Mouse (Mus musculus): ENCODE measurements around the gene Tgif1. TPM values are rescaled to one million over a fixed set of nuclear protein-coding genes. Genes with fewer than 3 reads are reported as not detected.

Gene Tgif1
- total RNA-seq, 2 experiments from 2014 or later, result 42.5 to 58.2 TPM

DNA sequence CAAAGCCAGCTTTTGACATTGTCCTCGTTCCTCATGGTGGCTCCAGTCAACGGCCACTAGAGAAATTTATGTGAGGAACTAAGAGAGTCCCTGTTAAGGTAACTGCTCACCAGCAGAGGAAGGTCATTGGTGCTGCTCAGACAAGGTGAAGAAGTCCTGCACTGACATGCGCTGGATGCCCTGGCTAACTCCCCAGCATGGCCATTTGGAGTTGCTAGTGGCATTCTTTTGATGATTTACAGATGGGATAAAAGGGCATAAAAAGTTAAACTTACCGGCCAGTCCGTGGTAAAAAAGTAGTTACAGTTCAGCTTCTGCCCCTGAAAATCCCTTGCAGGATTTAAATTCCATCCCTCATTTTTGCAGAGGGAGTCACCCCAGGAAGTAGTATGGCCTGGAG is 42.6 kb downstream of the Tgif1 start:
- no peak for DNase-seq (ENCODE audit: low spot score in 2 of 2)

DNA sequence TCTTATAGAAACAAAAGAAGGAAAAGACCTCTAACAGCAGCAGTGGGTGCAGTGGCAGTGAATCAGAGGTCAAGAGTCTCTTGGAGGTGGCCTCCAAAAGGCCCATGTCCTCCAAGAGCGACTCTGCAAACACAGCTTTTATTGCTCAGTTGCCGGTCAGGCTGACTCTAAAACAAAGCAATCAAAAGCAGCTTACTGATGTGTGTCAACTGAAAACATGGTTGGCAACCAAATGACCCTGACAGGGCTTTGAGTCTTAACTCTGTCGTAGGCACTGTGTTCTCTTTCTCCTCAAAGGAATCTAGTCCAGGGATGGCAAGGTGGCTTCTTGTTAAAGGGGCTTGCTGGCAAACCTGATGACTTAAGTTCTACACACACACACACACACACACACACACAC is 43.6 kb downstream of the Tgif1 start:
- no peak for DNase-seq (ENCODE audit: low spot score in 2 of 2)

DNA sequence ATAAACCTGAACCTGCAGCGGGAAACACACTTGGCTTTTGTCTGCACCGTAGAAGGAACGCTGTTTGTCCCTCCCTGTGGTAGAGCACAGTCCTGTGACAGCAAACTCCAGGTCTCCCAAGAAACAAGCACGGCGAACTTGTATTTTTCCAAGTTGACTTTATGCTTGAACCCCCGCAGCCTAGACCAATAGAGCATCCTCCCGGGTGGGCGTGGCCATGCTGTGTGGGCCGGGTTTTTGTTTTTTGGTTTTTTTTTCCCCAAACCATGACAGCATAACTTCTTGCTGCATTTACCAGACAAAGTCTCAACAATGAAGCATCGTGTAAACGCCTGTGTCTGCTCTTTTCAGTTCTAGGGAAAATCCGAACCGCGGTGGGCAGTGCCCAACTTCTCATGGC is 44.5 kb downstream of the Tgif1 start:
- peak; percentile 43 to 56 for DNase-seq (ENCODE audit: low spot score in 2 of 2)

DNA sequence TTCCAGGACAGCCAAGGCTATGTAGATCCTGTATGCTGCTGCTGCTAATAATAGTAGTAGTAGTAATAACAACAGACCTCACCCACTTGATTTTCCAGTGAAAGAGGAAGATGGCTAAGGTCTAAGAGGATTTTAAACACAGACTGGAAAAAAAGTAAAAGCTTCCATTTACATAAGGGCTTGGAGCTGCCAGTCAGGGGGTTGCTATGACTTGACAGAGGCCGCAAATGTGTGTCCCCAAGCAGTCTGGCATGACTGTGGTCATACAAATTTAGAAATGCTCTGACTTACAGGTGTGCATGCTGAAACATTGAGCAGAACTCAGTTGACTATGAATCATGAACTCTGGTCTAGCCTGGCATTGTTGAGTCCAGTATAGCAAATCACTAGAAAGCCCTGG is 45.5 kb downstream of the Tgif1 start:
- no peak for DNase-seq (ENCODE audit: low spot score in 2 of 2)

DNA sequence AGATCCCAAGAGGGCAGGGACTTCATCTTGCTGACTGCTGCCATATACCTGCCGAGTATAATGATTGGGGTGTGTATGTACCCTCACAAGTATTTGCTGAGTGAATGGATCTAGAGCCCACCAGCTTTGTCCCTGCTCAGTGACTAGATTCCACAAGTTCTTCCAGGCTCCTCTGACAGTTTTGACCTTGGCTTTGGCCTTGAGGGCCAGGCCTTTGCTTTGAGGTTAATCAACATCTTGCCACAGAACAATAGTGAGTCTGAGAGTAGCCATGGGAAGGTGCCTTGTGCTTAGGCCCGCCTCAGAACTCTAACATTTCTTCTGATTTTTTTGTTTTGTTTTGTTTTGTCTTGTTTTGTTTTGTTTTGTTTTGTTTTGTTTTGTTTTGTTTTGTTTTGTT is 46.7 kb downstream of the Tgif1 start:
- DNase-seq (ENCODE audit: low spot score in 2 of 2), result no peak

DNA sequence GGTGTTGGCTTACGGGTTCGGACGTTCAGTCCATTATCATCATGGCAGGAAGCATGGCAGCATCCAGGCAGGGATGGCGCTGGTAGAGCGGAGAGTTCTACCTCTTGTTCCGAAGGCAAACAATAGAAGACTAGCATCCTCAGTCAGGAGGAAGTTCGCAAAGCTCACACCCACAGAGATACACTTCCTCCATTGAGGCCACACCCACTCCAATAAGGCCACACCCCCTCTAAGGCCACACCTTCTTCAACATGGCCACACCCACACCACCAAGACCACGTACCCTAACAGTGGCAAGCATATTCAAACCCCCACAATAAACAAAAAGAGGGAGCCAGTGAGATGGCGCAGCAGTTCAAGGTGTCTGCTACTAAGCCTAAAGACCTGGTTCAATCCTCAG is 47.5 kb downstream of the Tgif1 start:
- DNase-seq (ENCODE audit: low spot score in 2 of 2), result no peak

DNA sequence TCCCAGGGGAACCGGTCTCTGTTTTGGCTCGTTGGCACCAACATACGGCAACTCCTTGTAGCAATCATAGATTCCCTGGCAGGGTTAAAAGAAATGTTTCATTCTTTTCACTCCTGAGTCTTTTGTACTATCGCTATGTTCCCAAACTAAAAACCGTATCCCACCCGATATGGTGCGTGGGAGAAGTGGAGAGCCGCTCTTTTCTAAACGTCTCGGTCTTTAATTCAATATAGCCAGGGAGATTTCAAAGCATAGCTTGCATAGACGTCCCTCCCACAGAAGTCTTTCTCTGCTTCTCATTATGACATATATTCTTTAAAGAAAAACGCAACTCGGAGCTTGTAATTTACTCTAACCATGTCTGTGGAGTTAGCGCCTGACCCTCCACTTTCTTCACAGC is 51.3 kb downstream of the Tgif1 start:
- DNase-seq (ENCODE audit: low spot score in 2 of 2), result no peak

DNA sequence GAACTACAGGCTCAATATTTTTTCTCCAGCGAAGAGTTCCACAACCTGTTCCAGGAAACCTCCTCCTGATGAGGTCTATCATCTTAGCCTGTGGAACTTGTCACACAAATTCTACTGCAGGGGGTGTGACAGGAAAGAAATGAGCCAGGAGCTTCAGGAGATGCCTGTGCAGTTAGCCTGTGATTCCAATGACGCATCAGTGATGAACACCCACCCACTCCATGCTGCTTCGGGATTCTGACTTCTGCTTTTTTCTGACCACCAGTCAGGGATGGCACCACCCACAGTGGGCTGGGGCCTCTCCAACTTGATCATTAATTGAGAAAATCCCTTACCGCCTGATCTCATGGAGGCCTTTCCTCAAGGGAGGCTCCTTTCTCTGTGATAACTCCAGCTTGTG is 54.1 kb downstream of the Tgif1 start:
- DNase-seq (ENCODE audit: low spot score in 2 of 2), result no peak

DNA sequence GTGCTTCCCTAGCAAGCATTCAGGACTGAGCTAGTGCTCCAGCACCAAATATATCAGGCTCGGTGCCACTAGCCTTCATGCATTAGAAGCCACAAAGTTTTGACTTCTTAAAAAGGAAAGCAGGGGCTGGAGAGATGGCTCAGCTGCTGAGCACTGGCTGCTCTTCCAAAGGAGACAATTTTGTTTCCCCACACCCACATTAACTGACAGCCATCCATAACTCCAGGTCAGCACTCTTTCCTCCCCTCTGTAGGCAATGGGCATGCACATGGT is 55.6 kb downstream of the Tgif1 start:
- DNase-seq (ENCODE audit: low spot score in 2 of 2), result no peak

DNA sequence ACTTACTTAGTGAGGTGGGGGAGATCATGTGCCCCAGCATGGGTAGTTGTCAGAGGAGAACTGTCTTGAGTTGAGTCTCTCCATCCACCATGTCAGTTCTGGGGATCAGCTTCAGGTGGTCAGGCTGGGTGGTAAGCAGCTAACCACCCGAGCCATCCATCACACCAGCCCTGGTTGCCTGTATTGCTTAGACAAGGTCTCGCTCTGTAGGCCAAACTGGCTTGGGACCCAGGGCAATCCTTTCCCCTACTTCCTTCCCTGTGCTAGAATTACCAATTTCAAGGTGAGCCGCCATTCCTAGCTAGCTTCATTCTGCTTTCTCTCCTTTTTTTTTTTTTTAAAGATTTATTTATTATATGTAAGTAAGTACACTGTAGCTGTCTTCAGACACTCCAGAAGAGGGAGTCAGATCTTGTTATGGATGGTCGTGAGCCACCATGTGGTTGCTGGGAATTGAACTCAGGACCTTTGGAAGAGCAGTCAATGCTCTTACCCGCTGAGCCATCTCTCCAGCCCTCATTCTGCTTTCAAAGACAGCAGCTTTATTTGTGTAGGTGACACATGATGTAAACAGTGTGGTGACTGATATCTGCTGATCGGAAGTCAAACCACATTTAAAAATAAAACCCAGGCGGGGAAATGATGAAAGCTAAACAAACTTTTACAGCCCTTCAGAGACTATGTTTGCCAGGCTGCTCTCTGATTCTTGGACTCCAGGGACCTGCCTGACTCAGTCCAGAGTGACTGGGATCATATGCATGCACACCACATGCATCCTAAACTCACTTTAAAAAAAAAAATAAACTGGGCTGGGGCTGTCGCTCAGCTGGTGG is 56.2 kb downstream of the Tgif1 start:
- DNase-seq (ENCODE audit: low spot score in 2 of 2), result no peak

DNA sequence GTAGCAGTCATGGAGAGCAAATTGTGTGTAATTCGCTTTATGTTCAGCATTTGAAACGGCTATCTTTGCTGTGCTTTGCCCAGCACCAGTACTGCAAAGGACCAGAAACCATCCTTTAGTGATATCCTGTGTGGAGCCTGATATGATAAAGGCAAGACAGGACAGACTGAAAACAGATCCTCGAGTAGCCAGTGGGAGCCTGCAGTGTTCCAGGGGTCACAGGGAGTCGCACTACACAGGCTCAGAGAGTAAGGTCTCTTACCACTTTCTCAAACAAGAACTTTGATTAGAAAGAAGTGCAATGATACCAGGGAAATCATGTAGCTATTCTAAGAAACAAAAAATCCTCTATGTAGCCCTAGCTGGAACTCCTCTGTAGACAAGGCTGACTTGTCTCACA is 58.1 kb downstream of the Tgif1 start:
- no peak for DNase-seq (ENCODE audit: low spot score in 2 of 2)

DNA sequence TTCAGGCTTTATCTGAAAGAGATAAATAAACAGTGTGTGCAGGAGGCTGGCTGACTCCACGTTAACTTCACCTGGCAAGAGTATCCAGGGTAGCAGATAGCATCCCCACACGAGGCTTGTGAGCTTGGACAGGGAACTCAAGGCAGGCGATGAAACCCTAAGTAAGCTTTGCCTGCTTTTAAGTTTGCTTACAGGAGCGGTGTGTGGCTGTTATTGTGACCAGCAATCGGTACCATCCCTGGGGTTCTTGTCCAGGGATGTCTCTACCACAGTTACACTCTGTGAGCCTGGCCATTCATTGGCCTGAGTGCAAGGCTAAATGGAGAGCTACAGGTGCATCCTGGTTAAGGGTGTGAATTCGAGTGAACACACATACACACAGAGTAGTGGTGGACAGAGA is 58.6 kb downstream of the Tgif1 start:
- no peak for DNase-seq (ENCODE audit: low spot score in 2 of 2)

DNA sequence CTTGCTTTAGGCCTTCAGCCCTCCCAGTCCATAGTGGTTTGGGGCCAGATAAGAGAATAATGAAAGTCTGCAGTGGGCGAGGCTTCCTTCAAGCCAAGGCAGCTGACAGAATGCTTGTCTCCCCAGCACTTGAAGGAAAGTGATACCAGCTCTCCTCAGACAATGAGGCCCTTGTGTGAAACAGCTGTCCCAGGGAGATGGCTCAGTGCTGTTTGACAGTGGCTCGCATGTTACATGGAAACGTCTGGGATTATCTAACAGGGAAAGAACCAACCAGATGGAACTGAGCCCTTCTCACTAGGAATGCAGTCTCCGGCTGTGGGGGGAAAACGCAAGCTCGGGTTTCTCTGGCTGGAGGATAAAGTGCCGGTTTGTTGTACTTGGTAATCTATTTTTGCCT is 59.1 kb downstream of the Tgif1 start:
- no peak for DNase-seq (ENCODE audit: low spot score in 2 of 2)

Small RNA genes within 50 kb of the gene (microRNA-seq; reads per million reads assigned to microRNA genes)
- gene Mir1195 (ENCODE audit: borderline number of aligned reads in 2 of 2), result 0 reads per million in 2 experiments

Other genes starting within 250 kb of the Tgif1 start
- gene Myom1, start 149.1 kb upstream of the Tgif1 start, total RNA-seq (2021), result 1 to 10 TPM; 2.7 to 5.4 TPM
- gene Myl12a, start 149.3 kb upstream of the Tgif1 start, total RNA-seq (2021), result 100 to 1,000 TPM; 277 to 311 TPM